8 mouse cellular contexts compared by ENCODE assay signal in genomic region chr8:124021237-124022227, GRCm38 (mm10). TPM values are rescaled to one million over a fixed set of nuclear protein-coding genes. Genes with fewer than 3 reads are reported as not detected.
DNase-seq lines count a peak whose midpoint lies in the region; ATAC-seq and TF ChIP-seq lines count a peak whose summit lies in the region.

Gene Taf5l, minus strand, starts transcription at chr8:124021397.
Gene Urb2, plus strand, starts transcription at chr8:124021508.

- peaks cover 25% of the 10 kb centered on the region for H3K36me3 ChIP-seq in embryonic facial prominence, embryonic 14.5 days (ENCODE audit: control insufficient read depth, insufficient read depth, low read length)
- H3K36me3 ChIP-seq in limb, embryonic 13.5 days: peaks cover 21% of the 10 kb centered on the region
- H3K36me3 ChIP-seq in midbrain, embryonic 15.5 days (replicated peaks): peaks cover 3% of the 10 kb centered on the region

- peak within 1 kb of the TSS; percentile 93 for H3K4me3 ChIP-seq in bone marrow, adult 2 months (replicated peaks; ENCODE audit: control insufficient read depth, low read depth, low read length)
- H3K4me3 ChIP-seq in embryonic facial prominence, embryonic 14.5 days (ENCODE audit: low read depth, low read length): peak within 1 kb of the TSS; percentile 83
- H3K4me3 ChIP-seq in limb, embryonic 13.5 days: peak within 1 kb of the TSS; percentile 83
- peak within 1 kb of the TSS; percentile 62 for H3K4me3 ChIP-seq in midbrain, embryonic 15.5 days

- peak within 1 kb of the TSS; percentile 83 for H3K4me2 ChIP-seq in embryonic facial prominence, embryonic 14.5 days (ENCODE audit: low read depth, low read length)
- peak within 1 kb of the TSS; percentile 74 for H3K4me2 ChIP-seq in limb, embryonic 13.5 days (replicated peaks)
- H3K4me2 ChIP-seq in midbrain, embryonic 15.5 days: peak within 1 kb of the TSS; percentile 55

- peaks cover 5% of the 10 kb centered on the region; the same call in 1 of the 2 replicates for H3K4me1 ChIP-seq in bone marrow, adult 2 months (ENCODE audit: control insufficient read depth, insufficient read depth, low read length)
- H3K4me1 ChIP-seq in embryonic facial prominence, embryonic 14.5 days (ENCODE audit: control insufficient read depth, insufficient read depth, low read length): peaks cover 20% of the 10 kb centered on the region
- peaks cover 35% of the 10 kb centered on the region for H3K4me1 ChIP-seq in limb, embryonic 13.5 days
- H3K4me1 ChIP-seq in midbrain, embryonic 15.5 days: peaks cover 38% of the 10 kb centered on the region

- TF ChIP-seq POLR2A in bone marrow, adult 2 months (IDR thresholded peaks at IDR 0.05; ENCODE audit: borderline replicate concordance, control insufficient read depth, low read depth, low read length): peak; percentile 70; the same call in 1 of the 2 replicates

- peak within 1 kb of the TSS; percentile 88 for H3K9ac ChIP-seq in embryonic facial prominence, embryonic 14.5 days (ENCODE audit: low read depth, low read length)
- H3K9ac ChIP-seq in limb, embryonic 13.5 days: peak within 1 kb of the TSS; percentile 81
- H3K9ac ChIP-seq in midbrain, embryonic 15.5 days: peak within 1 kb of the TSS; percentile 74

- H3K9me3 ChIP-seq in embryonic facial prominence, embryonic 14.5 days (ENCODE audit: control insufficient read depth, low read length): no peaks in the 10 kb centered on the region
- no peaks in the 10 kb centered on the region for H3K9me3 ChIP-seq in limb, embryonic 13.5 days
- H3K9me3 ChIP-seq in midbrain, embryonic 15.5 days: no peaks in the 10 kb centered on the region

- DNase-seq in A20 (ENCODE audit: low read depth, low spot score): peak; percentile 97
- DNase-seq in embryonic facial prominence, embryonic 14.5 days (ENCODE audit: low spot score): peak; percentile 95
- DNase-seq in heart, adult 8-10 months (ENCODE audit: low spot score): peak; percentile 91
- peak; percentile 89 to 92 for DNase-seq in kidney, adult 8-10 months
- DNase-seq in spleen, adult 18-20 months: peak; percentile 89 to 95

- H3K27ac ChIP-seq in bone marrow, adult 2 months (ENCODE audit: control insufficient read depth, insufficient read depth, low read depth, low read length, poor library complexity): peak within 1 kb of the TSS; percentile 97
- peak within 1 kb of the TSS; percentile 87 for H3K27ac ChIP-seq in embryonic facial prominence, embryonic 14.5 days (replicated peaks; ENCODE audit: low read depth, low read length)
- peak within 1 kb of the TSS; percentile 86; the same call in 1 of the 2 replicates for H3K27ac ChIP-seq in limb, embryonic 13.5 days
- peak within 1 kb of the TSS; percentile 93 for H3K27ac ChIP-seq in midbrain, embryonic 15.5 days

- H3K27me3 ChIP-seq in embryonic facial prominence, embryonic 14.5 days (replicated peaks; ENCODE audit: control insufficient read depth, insufficient read depth, low read length): no peaks in the 10 kb centered on the region
- no peaks in the 10 kb centered on the region for H3K27me3 ChIP-seq in limb, embryonic 13.5 days
- H3K27me3 ChIP-seq in midbrain, embryonic 15.5 days (replicated peaks): no peaks in the 10 kb centered on the region

- peak; percentile 94 for ATAC-seq in embryonic facial prominence, embryonic 14.5 days (ENCODE audit: low read depth)
- ATAC-seq in limb, embryonic 13.5 days (ENCODE audit: low FRiP score, low read depth): peak; percentile 92
- ATAC-seq in midbrain, embryonic 15.5 days (replicated peaks): peak; percentile 95

- TF ChIP-seq CTCF in bone marrow, adult 2 months (IDR thresholded peaks at IDR 0.05; ENCODE audit: control insufficient read depth, insufficient read depth, low read length): no peak

- WGBS in bone marrow, adult 2 months: under 1% methylated on average over 67 of the region's 74 CpGs
- under 1% methylated on average over 24 of the region's 74 CpGs for WGBS in embryonic facial prominence, embryonic 14.5 days
- WGBS in limb, embryonic 13.5 days: under 1% methylated on average over 68 of the region's 74 CpGs
- WGBS in midbrain, embryonic 15.5 days: under 1% methylated on average over 58 of the region's 74 CpGs

RNA-seq across cellular contexts. Expression of gene Taf5l, which starts in this region (rescaled TPM):
- polyA plus RNA-seq in bone marrow, adult 2 months (2011; ENCODE audit: insufficient read depth, insufficient read length, low replicate concordance, missing spikeins): 13.2 and 16.7 TPM in 2 replicates
- polyA plus RNA-seq in embryonic facial prominence, embryonic 14.5 days (2014; fragmentation: Nextera tagmentation; extraction: Ambion mirVana): 36.1 and 42.2 TPM in 2 replicates
- 10 to 100 TPM; 14.1 to 15.2 (median 14.5) TPM for total RNA-seq in heart, adult 8-10 months (2022)
- polyA plus RNA-seq in limb, embryonic 13.5 days (2015; fragmentation: Nextera tagmentation; extraction: Ambion mirVana): 36.4 and 38.7 TPM in 2 replicates
- polyA plus RNA-seq in midbrain, embryonic 15.5 days (2015; fragmentation: Nextera tagmentation; extraction: Ambion mirVana): 24.6 and 25.9 TPM in 2 replicates

RNA-seq across cellular contexts. Expression of gene Urb2, which starts in this region (rescaled TPM):
- 3.0 and 4.4 TPM in 2 replicates for polyA plus RNA-seq in bone marrow, adult 2 months (2011; ENCODE audit: insufficient read depth, insufficient read length, low replicate concordance, missing spikeins)
- polyA plus RNA-seq in embryonic facial prominence, embryonic 14.5 days (2014; fragmentation: Nextera tagmentation; extraction: Ambion mirVana): 5.6 and 5.8 TPM in 2 replicates
- 1 to 10 TPM; 4.9 to 7.2 (median 6.5) TPM for total RNA-seq in heart, adult 8-10 months (2022)
- 4.5 and 5.5 TPM in 2 replicates for polyA plus RNA-seq in limb, embryonic 13.5 days (2015; fragmentation: Nextera tagmentation; extraction: Ambion mirVana)
- polyA plus RNA-seq in midbrain, embryonic 15.5 days (2015; fragmentation: Nextera tagmentation; extraction: Ambion mirVana): 3.5 and 4.1 TPM in 2 replicates

Comparison
In these comparisons a context has a peak if more than half of its experiments do, and no peak if none do; other contexts are left out.
1. Peak in every context shown above with its lines: DNase-seq, ATAC-seq, H3K4me3 ChIP-seq and H3K27ac ChIP-seq.